ENCODE assay signal across 8 mouse cellular contexts in genomic region chr11:18749265-18750079, GRCm38 (mm10).
DNase-seq lines count a peak whose midpoint lies in the region; ATAC-seq and TF ChIP-seq lines count a peak whose summit lies in the region.

No protein-coding gene starts in this region.

- ATAC-seq in liver, embryonic 12.5 days: peak; percentile 62
- no peak for ATAC-seq in stomach, postnatal 0 days (ENCODE audit: low FRiP score, low TSS enrichment)

- no peak for TF ChIP-seq CTCF in cerebellum, adult 2 months (IDR thresholded peaks at IDR 0.05; ENCODE audit: borderline replicate concordance, insufficient read depth, low read depth, low read length)
- TF ChIP-seq CTCF in stomach, postnatal 0 days (IDR thresholded peaks at IDR 0.05; ENCODE audit: low read depth): no peak

- no peak overlapping the region for H3K9ac ChIP-seq in liver, embryonic 12.5 days
- H3K9ac ChIP-seq in stomach, postnatal 0 days (ENCODE audit: low read length): 0 out of 2 replicates have a peak overlapping the region, but pooled peaks have one; percentile 1

- H3K9me3 ChIP-seq in liver, embryonic 12.5 days (replicated peaks): no peaks in the 10 kb centered on the region
- H3K9me3 ChIP-seq in midbrain, embryonic 10.5 days (replicated peaks): no peaks in the 10 kb centered on the region
- H3K9me3 ChIP-seq in stomach, postnatal 0 days (ENCODE audit: control insufficient read depth, low read length): no peaks in the 10 kb centered on the region

- no peaks in the 10 kb centered on the region for H3K27me3 ChIP-seq in cerebellum, adult 2 months (ENCODE audit: control insufficient read depth, insufficient read depth, low read length)
- no peaks in the 10 kb centered on the region for H3K27me3 ChIP-seq in liver, embryonic 12.5 days (replicated peaks)
- H3K27me3 ChIP-seq in midbrain, embryonic 10.5 days (ENCODE audit: low read depth, poor library complexity, severe bottlenecking): peaks cover 25% of the 10 kb centered on the region
- H3K27me3 ChIP-seq in stomach, postnatal 0 days (ENCODE audit: control insufficient read depth, insufficient read depth, low read length): no peaks in the 10 kb centered on the region

- WGBS in cerebellum, adult 2 months: 51% methylated on average over 9 of the region's 9 CpGs
- 45% methylated on average over 9 of the region's 9 CpGs for whole genome bisulfite sequencing in liver, embryonic 12.5 days (ENCODE audit: insufficient replicate concordance)
- 34% methylated on average over 9 of the region's 9 CpGs for WGBS in midbrain, embryonic 10.5 days
- 31% methylated on average over 9 of the region's 9 CpGs for WGBS in stomach, postnatal 0 days

- DNase-seq in cerebellum, adult 2 months: peak; percentile 31 to 53
- no peak for DNase-seq in cerebellum, adult 11 months
- DNase-seq in liver: no peak
- peak; percentile 30 for DNase-seq in midbrain, embryonic 10.5 days (ENCODE audit: low spot score)
- no peak for DNase-seq in stomach, postnatal 0 days (ENCODE audit: low spot score)
- no peak for DNase-seq in gastrocnemius, postnatal 25 days
- DNase-seq in spleen, postnatal 10 days (ENCODE audit: low spot score in 2 of 2): no peak

- no peak overlapping the region for H3K4me2 ChIP-seq in liver, embryonic 12.5 days
- peak overlapping the region; percentile 54 for H3K4me2 ChIP-seq in stomach, postnatal 0 days (replicated peaks; ENCODE audit: low read depth)

- H3K4me3 ChIP-seq in cerebellum, adult 2 months (replicated peaks; ENCODE audit: insufficient read depth, low read depth, low read length): no peak overlapping the region
- H3K4me3 ChIP-seq in liver, embryonic 12.5 days: no peak overlapping the region
- no peak overlapping the region for H3K4me3 ChIP-seq in midbrain, embryonic 10.5 days
- H3K4me3 ChIP-seq in stomach, postnatal 0 days (ENCODE audit: low read depth, low read length): no peak overlapping the region

- no peak for TF ChIP-seq EP300 in stomach, postnatal 0 days (optimal IDR thresholded peaks at IDR 0.05)

- H3K4me1 ChIP-seq in cerebellum, adult 2 months (ENCODE audit: control insufficient read depth, insufficient read depth, low read length): peaks cover 6% of the 10 kb centered on the region; the same call in 1 of the 2 replicates
- peaks cover 66% of the 10 kb centered on the region for H3K4me1 ChIP-seq in liver, embryonic 12.5 days
- H3K4me1 ChIP-seq in midbrain, embryonic 10.5 days: peaks cover 85% of the 10 kb centered on the region
- H3K4me1 ChIP-seq in stomach, postnatal 0 days (replicated peaks; ENCODE audit: control insufficient read depth, insufficient read depth): peaks cover 6% of the 10 kb centered on the region; the same call in 1 of the 2 replicates

- TF ChIP-seq POLR2A in cerebellum, adult 2 months (IDR thresholded peaks at IDR 0.05; ENCODE audit: borderline replicate concordance, insufficient read depth, low read length): no peak

- no peaks in the 10 kb centered on the region for H3K36me3 ChIP-seq in liver, embryonic 12.5 days
- H3K36me3 ChIP-seq in midbrain, embryonic 10.5 days: no peaks in the 10 kb centered on the region
- H3K36me3 ChIP-seq in stomach, postnatal 0 days (ENCODE audit: control insufficient read depth, insufficient read depth, low read length): no peaks in the 10 kb centered on the region

- H3K27ac ChIP-seq in cerebellum, adult 2 months (ENCODE audit: insufficient read depth, low read length): peak overlapping the region; percentile 69
- no peak overlapping the region for H3K27ac ChIP-seq in liver, embryonic 12.5 days
- H3K27ac ChIP-seq in midbrain, embryonic 10.5 days (replicated peaks): peak overlapping the region; percentile 59; the same call in 1 of the 2 replicates
- H3K27ac ChIP-seq in stomach, postnatal 0 days (replicated peaks): peak overlapping the region; percentile 78

Comparison
In these comparisons a context has a peak if more than half of its experiments do, and no peak if none do; other contexts are left out.
1. DNase-seq: peak in cerebellum, adult 2 months (2 of 2) and midbrain, embryonic 10.5 days (single experiment); none in cerebellum, adult 11 months (single experiment), liver (single experiment), stomach, postnatal 0 days (single experiment), gastrocnemius, postnatal 25 days (single experiment) and spleen, postnatal 10 days (0 of 2).